Mouse (Mus musculus): ENCODE measurements around the gene Gbx2. TPM values are rescaled to one million over a fixed set of nuclear protein-coding genes. Genes with fewer than 3 reads are reported as not detected.

Gene Gbx2
- 7.0 and 11.0 TPM in 2 replicates for polyA plus RNA-seq (2012; rRNA removed)

GRCm38 (mm10) chr1:89931120-89931519 lies at the start of gene Gbx2:
Gene Gbx2 (minus strand): TSS chr1:89931179.

Other genes starting within 250 kb of the Gbx2 start
- 0.07 and 0.17 TPM in 2 replicates for gene Asb18, start 83.5 kb upstream of the Gbx2 start, polyA plus RNA-seq (2012; rRNA removed)
- 0.11 and 0.17 TPM in 2 replicates for gene Iqca, start 222.2 kb upstream of the Gbx2 start, polyA plus RNA-seq (2012; rRNA removed)

Measured in central nervous system, embryonic 11.5 days (tissue).